Mouse (Mus musculus): Measurements from ENCODE around the gene C1ql2.

- TF ChIP-seq CTCF (IDR thresholded peaks at IDR 0.05; ENCODE audit: low read depth, low read length) (no peak), TAL1 (conservative IDR thresholded peaks at IDR 0.05; ENCODE audit: low read depth, low read length) (no peak), GATA1 (IDR thresholded peaks at IDR 0.05; ENCODE audit: borderline replicate concordance, low read length) (no peak), POLR2AphosphoS5 (IDR thresholded peaks at IDR 0.05; ENCODE audit: insufficient replicate concordance, low read depth, low read length) (no peak), GATA2 (IDR thresholded peaks at IDR 0.05; ENCODE audit: borderline replicate concordance, low read depth, low read length) (no peak)
Measured at GRCm38 (mm10) chr1:120357371-120358274, 17.2 kb downstream of the C1ql2 start.
